ENCODE assay signal across 8 mouse cellular contexts in genomic region chr7:127476855-127477254, GRCm38 (mm10). TPM values are rescaled to one million over a fixed set of nuclear protein-coding genes. Genes with fewer than 3 reads are reported as not detected.
DNase-seq lines count a peak whose midpoint lies in the region; ATAC-seq and TF ChIP-seq lines count a peak whose summit lies in the region.

No protein-coding gene starts in this region.

- TF ChIP-seq CTCF in lung, embryonic 14.5 days (IDR thresholded peaks at IDR 0.05; ENCODE audit: low read depth): no peak

- 59% methylated on average over 4 of the region's 4 CpGs for WGBS in lung, embryonic 14.5 days
- 86% methylated on average over 4 of the region's 4 CpGs for WGBS in forebrain, embryonic 11.5 days
- 65% methylated on average over 4 of the region's 4 CpGs for WGBS in intestine, embryonic 16.5 days
- WGBS in neural tube, embryonic 14.5 days: 76% methylated on average over 4 of the region's 4 CpGs

- peaks cover 21% of the 10 kb centered on the region for H3K4me1 ChIP-seq in lung, embryonic 14.5 days (ENCODE audit: insufficient read depth)
- peaks cover 19% of the 10 kb centered on the region for H3K4me1 ChIP-seq in forebrain, embryonic 11.5 days (replicated peaks; ENCODE audit: control insufficient read depth, insufficient read depth, low read length)
- peaks cover 24% of the 10 kb centered on the region for H3K4me1 ChIP-seq in intestine, embryonic 16.5 days (ENCODE audit: control insufficient read depth, insufficient read depth, low read length)
- peaks cover 28% of the 10 kb centered on the region for H3K4me1 ChIP-seq in neural tube, embryonic 14.5 days (ENCODE audit: control insufficient read depth, insufficient read depth, low read length)

- H3K27me3 ChIP-seq in lung, embryonic 14.5 days (ENCODE audit: insufficient read depth, low read length): no peaks in the 10 kb centered on the region
- H3K27me3 ChIP-seq in forebrain, embryonic 11.5 days (ENCODE audit: control insufficient read depth, insufficient read depth, low read length): no peaks in the 10 kb centered on the region
- H3K27me3 ChIP-seq in intestine, embryonic 16.5 days (replicated peaks; ENCODE audit: control insufficient read depth, insufficient read depth, low read length): no peaks in the 10 kb centered on the region
- no peaks in the 10 kb centered on the region for H3K27me3 ChIP-seq in neural tube, embryonic 14.5 days (ENCODE audit: control insufficient read depth, insufficient read depth, low read length)

- H3K36me3 ChIP-seq in lung, embryonic 14.5 days (ENCODE audit: insufficient read depth): peaks cover 56% of the 10 kb centered on the region
- H3K36me3 ChIP-seq in forebrain, embryonic 11.5 days (ENCODE audit: control insufficient read depth, insufficient read depth, low read length): peaks cover 10% of the 10 kb centered on the region; the same call in 1 of the 2 replicates
- peaks cover 24% of the 10 kb centered on the region for H3K36me3 ChIP-seq in intestine, embryonic 16.5 days (ENCODE audit: control insufficient read depth, insufficient read depth, low read length)
- peaks cover 27% of the 10 kb centered on the region for H3K36me3 ChIP-seq in neural tube, embryonic 14.5 days (ENCODE audit: control insufficient read depth, insufficient read depth, low read length)

- no peak for DNase-seq in lung, embryonic 14.5 days
- DNase-seq in lung, adult 18-20 months: no peak
- DNase-seq in forebrain, embryonic 11.5 days (ENCODE audit: low spot score): no peak
- DNase-seq in frontal cortex, adult 2 months (ENCODE audit: extremely low spot score in 1 of 2, low spot score in 1 of 2): no peak
- no peak for DNase-seq in adrenal gland, adult (ENCODE audit: inconsistent age in 2 of 2, low spot score in 1 of 2)

- H3K4me2 ChIP-seq in lung, embryonic 14.5 days: peak overlapping the region; percentile 72
- peak overlapping the region; percentile 89 for H3K4me2 ChIP-seq in forebrain, embryonic 11.5 days (ENCODE audit: low read depth, low read length, severe bottlenecking)
- H3K4me2 ChIP-seq in intestine, embryonic 16.5 days (ENCODE audit: low read depth, low read length): peak overlapping the region; percentile 78
- peak overlapping the region; percentile 70 for H3K4me2 ChIP-seq in neural tube, embryonic 14.5 days (ENCODE audit: low read depth, low read length)

- peak overlapping the region; percentile 99 for H3K4me3 ChIP-seq in lung, embryonic 14.5 days (ENCODE audit: low read depth, low read length)
- peak overlapping the region; percentile 72; the same call in 1 of the 2 replicates for H3K4me3 ChIP-seq in forebrain, embryonic 11.5 days (ENCODE audit: low read depth, low read length)
- peak overlapping the region; percentile 99 for H3K4me3 ChIP-seq in intestine, embryonic 16.5 days (ENCODE audit: low read length)
- no peak overlapping the region for H3K4me3 ChIP-seq in neural tube, embryonic 14.5 days (ENCODE audit: low read depth, low read length)

- H3K27ac ChIP-seq in lung, embryonic 14.5 days (ENCODE audit: low read depth): peak overlapping the region; percentile 94; the same call in 1 of the 2 replicates
- H3K27ac ChIP-seq in forebrain, embryonic 11.5 days (ENCODE audit: low read depth, low read length): no peak overlapping the region
- H3K27ac ChIP-seq in intestine, embryonic 16.5 days (ENCODE audit: low read length): peak overlapping the region; percentile 89
- H3K27ac ChIP-seq in neural tube, embryonic 14.5 days (ENCODE audit: low read depth, low read length): no peak overlapping the region

- H3K9me3 ChIP-seq in lung, embryonic 14.5 days (ENCODE audit: low read depth, low read length): no peaks in the 10 kb centered on the region
- no peaks in the 10 kb centered on the region for H3K9me3 ChIP-seq in forebrain, embryonic 11.5 days (ENCODE audit: control insufficient read depth, low read length)
- no peaks in the 10 kb centered on the region for H3K9me3 ChIP-seq in intestine, embryonic 16.5 days (ENCODE audit: control insufficient read depth, low read length)
- H3K9me3 ChIP-seq in neural tube, embryonic 14.5 days (ENCODE audit: control insufficient read depth, low read length): no peaks in the 10 kb centered on the region

- ATAC-seq in lung, embryonic 14.5 days (ENCODE audit: insufficient read depth): no peak
- ATAC-seq in forebrain, embryonic 11.5 days (replicated peaks; ENCODE audit: low FRiP score): no peak
- ATAC-seq in intestine, embryonic 16.5 days: no peak
- ATAC-seq in neural tube, embryonic 14.5 days (ENCODE audit: low read depth): no peak
- ATAC-seq in monocyte, adult 5-6 weeks (replicated peaks; ENCODE audit: insufficient number of reproducible peaks, low FRiP score, low TSS enrichment, poor library complexity, severe bottlenecking): no peak

- peak overlapping the region; percentile 47 for H3K9ac ChIP-seq in lung, embryonic 14.5 days
- no peak overlapping the region for H3K9ac ChIP-seq in forebrain, embryonic 11.5 days (ENCODE audit: low read length)
- H3K9ac ChIP-seq in intestine, embryonic 16.5 days (ENCODE audit: low read depth, low read length): peak overlapping the region; percentile 65
- H3K9ac ChIP-seq in neural tube, embryonic 14.5 days (replicated peaks; ENCODE audit: low read depth, low read length): no peak overlapping the region

RNA-seq across cellular contexts. Expression of gene Fbrs, which starts 2.1 kb away (rescaled TPM):
- 12.8 and 16.1 TPM in 2 replicates for polyA plus RNA-seq in lung, embryonic 14.5 days (2014; fragmentation: Nextera tagmentation; extraction: Ambion mirVana)
- polyA plus RNA-seq in forebrain, embryonic 11.5 days (2014; fragmentation: Nextera tagmentation; extraction: Ambion mirVana): 13.6 and 14.7 TPM in 2 replicates
- polyA plus RNA-seq in intestine, embryonic 16.5 days (2015; fragmentation: Nextera tagmentation; extraction: Ambion mirVana): 8.0 and 8.9 TPM in 2 replicates
- 15.5 TPM in 2 replicates for polyA plus RNA-seq in neural tube, embryonic 14.5 days (2014; fragmentation: Nextera tagmentation; extraction: Ambion mirVana)
- total RNA-seq in monocyte, adult 5-6 weeks (2017): 27.9 to 55.8 TPM (median 33.5 TPM) in 3 replicates
- 31.6 and 33.4 TPM in 2 replicates for polyA plus RNA-seq in frontal cortex, adult 2 months (2012; rRNA removed)

RNA-seq across cellular contexts. Expression of gene Prr14, which starts 17.4 kb away (rescaled TPM):
- polyA plus RNA-seq in lung, embryonic 14.5 days (2014; fragmentation: Nextera tagmentation; extraction: Ambion mirVana): 44.3 TPM in 2 replicates
- 70.7 and 77.3 TPM in 2 replicates for polyA plus RNA-seq in forebrain, embryonic 11.5 days (2014; fragmentation: Nextera tagmentation; extraction: Ambion mirVana)
- 36.2 and 39.8 TPM in 2 replicates for polyA plus RNA-seq in intestine, embryonic 16.5 days (2015; fragmentation: Nextera tagmentation; extraction: Ambion mirVana)
- polyA plus RNA-seq in neural tube, embryonic 14.5 days (2014; fragmentation: Nextera tagmentation; extraction: Ambion mirVana): 35.8 and 38.8 TPM in 2 replicates
- total RNA-seq in monocyte, adult 5-6 weeks (2017): 63.5 to 76.8 TPM (median 69.4 TPM) in 3 replicates
- 42.8 and 46.1 TPM in 2 replicates for polyA plus RNA-seq in frontal cortex, adult 2 months (2012; rRNA removed)

RNA-seq across cellular contexts. Expression of gene Zfp689, which starts 27.9 kb away (rescaled TPM):
- polyA plus RNA-seq in lung, embryonic 14.5 days (2014; fragmentation: Nextera tagmentation; extraction: Ambion mirVana): 9.6 and 9.8 TPM in 2 replicates
- 15.7 and 16.5 TPM in 2 replicates for polyA plus RNA-seq in forebrain, embryonic 11.5 days (2014; fragmentation: Nextera tagmentation; extraction: Ambion mirVana)
- polyA plus RNA-seq in intestine, embryonic 16.5 days (2015; fragmentation: Nextera tagmentation; extraction: Ambion mirVana): 4.5 and 5.9 TPM in 2 replicates
- 16.1 and 18.2 TPM in 2 replicates for polyA plus RNA-seq in neural tube, embryonic 14.5 days (2014; fragmentation: Nextera tagmentation; extraction: Ambion mirVana)
- total RNA-seq in monocyte, adult 5-6 weeks (2017): 1.4 to 2.8 TPM (median 1.9 TPM) in 3 replicates
- 5.2 and 8.1 TPM in 2 replicates for polyA plus RNA-seq in frontal cortex, adult 2 months (2012; rRNA removed)

RNA-seq across cellular contexts. Expression of gene Srcap, which starts 34.9 kb away (rescaled TPM):
- 61.6 and 71.3 TPM in 2 replicates for polyA plus RNA-seq in lung, embryonic 14.5 days (2014; fragmentation: Nextera tagmentation; extraction: Ambion mirVana)
- 91.6 and 93.5 TPM in 2 replicates for polyA plus RNA-seq in forebrain, embryonic 11.5 days (2014; fragmentation: Nextera tagmentation; extraction: Ambion mirVana)
- 18.4 and 18.6 TPM in 2 replicates for polyA plus RNA-seq in intestine, embryonic 16.5 days (2015; fragmentation: Nextera tagmentation; extraction: Ambion mirVana)
- 53.0 and 66.7 TPM in 2 replicates for polyA plus RNA-seq in neural tube, embryonic 14.5 days (2014; fragmentation: Nextera tagmentation; extraction: Ambion mirVana)
- 12.3 to 47.6 TPM (median 26.1 TPM) in 3 replicates for total RNA-seq in monocyte, adult 5-6 weeks (2017)
- polyA plus RNA-seq in frontal cortex, adult 2 months (2012; rRNA removed): 29.6 and 31.3 TPM in 2 replicates

RNA-seq across cellular contexts. Expression of gene Gm42715, which starts 42.5 kb away (rescaled TPM):
- 19.6 and 20.5 TPM in 2 replicates for polyA plus RNA-seq in lung, embryonic 14.5 days (2014; fragmentation: Nextera tagmentation; extraction: Ambion mirVana)
- polyA plus RNA-seq in forebrain, embryonic 11.5 days (2014; fragmentation: Nextera tagmentation; extraction: Ambion mirVana): 23.3 and 24.7 TPM in 2 replicates
- 10.8 and 11.3 TPM in 2 replicates for polyA plus RNA-seq in intestine, embryonic 16.5 days (2015; fragmentation: Nextera tagmentation; extraction: Ambion mirVana)
- 18.3 and 19.7 TPM in 2 replicates for polyA plus RNA-seq in neural tube, embryonic 14.5 days (2014; fragmentation: Nextera tagmentation; extraction: Ambion mirVana)
- 2.3 to 18.1 TPM (median 5.0 TPM) in 3 replicates for total RNA-seq in monocyte, adult 5-6 weeks (2017)
- 15.6 and 16.6 TPM in 2 replicates for polyA plus RNA-seq in frontal cortex, adult 2 months (2012; rRNA removed)

Comparison
In these comparisons a context has a peak if more than half of its experiments do, and no peak if none do; other contexts are left out.
1. H3K27ac ChIP-seq: peak in lung, embryonic 14.5 days (single experiment) and intestine, embryonic 16.5 days (single experiment); none in forebrain, embryonic 11.5 days (single experiment) and neural tube, embryonic 14.5 days (single experiment).
2. H3K9ac ChIP-seq: peak in lung, embryonic 14.5 days (single experiment) and intestine, embryonic 16.5 days (single experiment); none in forebrain, embryonic 11.5 days (single experiment) and neural tube, embryonic 14.5 days (single experiment).
3. Peak in every context shown above with its lines, with median percentiles within 50 percentile points of each other: H3K4me2 ChIP-seq.